Mouse (Mus musculus): ENCODE measurements around the gene Glis3. TPM values are rescaled to one million over a fixed set of nuclear protein-coding genes. Genes with fewer than 3 reads are reported as not detected.

Gene Glis3
- polyA plus RNA-seq, 1 experiment from 2014 or later = 4.4 TPM

GRCm38 (mm10) chr19:28529006-28529405 lies 150.9 kb downstream of the Glis3 start:
- H3K27me3 ChIP-seq (ENCODE audit: control insufficient read depth, insufficient read depth, low read length) = no peaks in the 10 kb centered on the region
- no peaks in the 10 kb centered on the region for H3K9me3 ChIP-seq (ENCODE audit: control insufficient read depth, low read length)
- H3K4me1 ChIP-seq (ENCODE audit: control insufficient read depth, insufficient read depth, low read length) = no peaks in the 10 kb centered on the region
- ATAC-seq (ENCODE audit: low FRiP score, low TSS enrichment) = no peak
- H3K36me3 ChIP-seq (ENCODE audit: control insufficient read depth, insufficient read depth, low read length) = no peaks in the 10 kb centered on the region
- WGBS = 92% methylated on average over 13 of the region's 13 CpGs
- H3K9ac ChIP-seq (replicated peaks; ENCODE audit: low read length) = no peak overlapping the region
- H3K4me2 ChIP-seq (ENCODE audit: low read length) = no peak overlapping the region
- DNase-seq = no peak
- H3K27ac ChIP-seq (replicated peaks; ENCODE audit: low read depth, low read length) = no peak overlapping the region
- no peak overlapping the region for H3K4me3 ChIP-seq (replicated peaks; ENCODE audit: low read depth, low read length)

- 96% methylated on average over 5 of the region's 5 CpGs for WGBS
- no peak overlapping the region for H3K4me3 ChIP-seq (replicated peaks; ENCODE audit: low read depth, low read length)
These were observed 152.4 kb downstream of the Glis3 start for GRCm38 (mm10) chr19:28527446-28527845.

GRCm38 (mm10) chr19:28525331-28525730 lies 154.5 kb downstream of the Glis3 start:
- H3K9me3 ChIP-seq (ENCODE audit: control insufficient read depth, low read length) = no peaks in the 10 kb centered on the region
- ATAC-seq (ENCODE audit: low FRiP score, low TSS enrichment) = no peak

More at GRCm38 (mm10) chr19:28527446-28527845, 152.4 kb downstream of the Glis3 start:
- no peak overlapping the region for H3K27ac ChIP-seq (replicated peaks; ENCODE audit: low read depth, low read length)
- no peak for DNase-seq
- no peaks in the 10 kb centered on the region for H3K36me3 ChIP-seq (ENCODE audit: control insufficient read depth, insufficient read depth, low read length)
- H3K9me3 ChIP-seq (ENCODE audit: control insufficient read depth, low read length) = no peaks in the 10 kb centered on the region
- no peak overlapping the region for H3K9ac ChIP-seq (replicated peaks; ENCODE audit: low read length)
- ATAC-seq (ENCODE audit: low FRiP score, low TSS enrichment) = no peak
- H3K4me2 ChIP-seq (ENCODE audit: low read length) = no peak overlapping the region
- no peaks in the 10 kb centered on the region for H3K27me3 ChIP-seq (ENCODE audit: control insufficient read depth, insufficient read depth, low read length)
- no peaks in the 10 kb centered on the region for H3K4me1 ChIP-seq (ENCODE audit: control insufficient read depth, insufficient read depth, low read length)

DNA sequence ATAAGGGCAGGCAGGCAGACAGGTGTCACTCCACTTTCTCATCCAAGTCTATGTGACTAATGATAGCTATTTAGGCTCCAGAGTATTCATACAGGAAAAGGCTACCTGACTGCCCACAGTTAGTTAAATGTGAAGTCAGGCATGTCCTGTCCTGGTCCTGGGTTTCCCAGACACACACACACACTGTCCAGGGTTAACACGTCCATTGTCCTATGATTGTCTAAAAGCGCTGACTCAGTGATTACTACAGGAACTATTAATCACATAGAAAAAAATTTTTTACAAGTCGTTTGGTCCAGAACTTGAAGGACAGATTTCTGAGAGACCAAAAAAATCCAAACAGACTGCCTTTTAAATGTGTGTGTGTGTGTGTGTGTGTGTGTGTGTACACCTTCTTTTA lies 157.6 kb downstream of the Glis3 start:
- H3K9ac ChIP-seq (replicated peaks; ENCODE audit: low read length) = no peak overlapping the region
- ATAC-seq (ENCODE audit: low FRiP score, low TSS enrichment) = no peak
- H3K27ac ChIP-seq (replicated peaks; ENCODE audit: low read depth, low read length) = no peak overlapping the region
- DNase-seq = no peak
- H3K27me3 ChIP-seq (ENCODE audit: control insufficient read depth, insufficient read depth, low read length) = no peaks in the 10 kb centered on the region
- no peaks in the 10 kb centered on the region for H3K36me3 ChIP-seq (ENCODE audit: control insufficient read depth, insufficient read depth, low read length)
- WGBS = 94% methylated on average over 3 of the region's 3 CpGs
- no peaks in the 10 kb centered on the region for H3K9me3 ChIP-seq (ENCODE audit: control insufficient read depth, low read length)
- no peaks in the 10 kb centered on the region for H3K4me1 ChIP-seq (ENCODE audit: control insufficient read depth, insufficient read depth, low read length)
- no peak overlapping the region for H3K4me3 ChIP-seq (replicated peaks; ENCODE audit: low read depth, low read length)
- no peak overlapping the region for H3K4me2 ChIP-seq (ENCODE audit: low read length)

More at GRCm38 (mm10) chr19:28525331-28525730, 154.5 kb downstream of the Glis3 start:
- WGBS = 91% methylated on average over 3 of the region's 3 CpGs
- no peaks in the 10 kb centered on the region for H3K4me1 ChIP-seq (ENCODE audit: control insufficient read depth, insufficient read depth, low read length)
- H3K4me3 ChIP-seq (replicated peaks; ENCODE audit: low read depth, low read length) = no peak overlapping the region
- H3K27ac ChIP-seq (replicated peaks; ENCODE audit: low read depth, low read length) = no peak overlapping the region
- no peaks in the 10 kb centered on the region for H3K36me3 ChIP-seq (ENCODE audit: control insufficient read depth, insufficient read depth, low read length)
- no peak overlapping the region for H3K4me2 ChIP-seq (ENCODE audit: low read length)
- no peak overlapping the region for H3K9ac ChIP-seq (replicated peaks; ENCODE audit: low read length)
- no peak for DNase-seq
- no peaks in the 10 kb centered on the region for H3K27me3 ChIP-seq (ENCODE audit: control insufficient read depth, insufficient read depth, low read length)

- no peak for DNase-seq
- Histone ChIP-seq H3K9me3 (ENCODE audit: control insufficient read depth, low read length) (no peaks in the 10 kb centered on the region), H3K27me3 (ENCODE audit: control insufficient read depth, insufficient read depth, low read length) (no peaks in the 10 kb centered on the region), H3K36me3 (ENCODE audit: control insufficient read depth, insufficient read depth, low read length) (no peaks in the 10 kb centered on the region), H3K4me1 (ENCODE audit: control insufficient read depth, insufficient read depth, low read length) (no peaks in the 10 kb centered on the region), H3K4me2 (ENCODE audit: low read length) (no peak overlapping the region), H3K27ac (replicated peaks; ENCODE audit: low read depth, low read length) (no peak overlapping the region), H3K4me3 (replicated peaks; ENCODE audit: low read depth, low read length) (no peak overlapping the region), H3K9ac (replicated peaks; ENCODE audit: low read length) (no peak overlapping the region)
- 72% methylated on average over 6 of the region's 6 CpGs for WGBS
- ATAC-seq (ENCODE audit: low FRiP score, low TSS enrichment) = no peak
These were observed 159.1 kb downstream of the Glis3 start for GRCm38 (mm10) chr19:28520761-28521181.

GRCm38 (mm10) chr19:28520128-28520745 lies 159.6 kb downstream of the Glis3 start:
- WGBS = 93% methylated on average over 8 of the region's 8 CpGs
- no peak overlapping the region for H3K4me3 ChIP-seq (replicated peaks; ENCODE audit: low read depth, low read length)
- H3K9me3 ChIP-seq (ENCODE audit: control insufficient read depth, low read length) = no peaks in the 10 kb centered on the region
- H3K4me1 ChIP-seq (ENCODE audit: control insufficient read depth, insufficient read depth, low read length) = no peaks in the 10 kb centered on the region
- H3K27ac ChIP-seq (replicated peaks; ENCODE audit: low read depth, low read length) = no peak overlapping the region
- no peak overlapping the region for H3K4me2 ChIP-seq (ENCODE audit: low read length)
- no peak overlapping the region for H3K9ac ChIP-seq (replicated peaks; ENCODE audit: low read length)
- no peaks in the 10 kb centered on the region for H3K36me3 ChIP-seq (ENCODE audit: control insufficient read depth, insufficient read depth, low read length)
- no peaks in the 10 kb centered on the region for H3K27me3 ChIP-seq (ENCODE audit: control insufficient read depth, insufficient read depth, low read length)
- ATAC-seq (ENCODE audit: low FRiP score, low TSS enrichment) (no peak), DNase-seq (no peak)

- Histone ChIP-seq H3K9ac (replicated peaks; ENCODE audit: low read length) (no peak overlapping the region), H3K9me3 (ENCODE audit: control insufficient read depth, low read length) (no peaks in the 10 kb centered on the region), H3K4me1 (ENCODE audit: control insufficient read depth, insufficient read depth, low read length) (no peaks in the 10 kb centered on the region), H3K4me2 (ENCODE audit: low read length) (no peak overlapping the region), H3K36me3 (ENCODE audit: control insufficient read depth, insufficient read depth, low read length) (no peaks in the 10 kb centered on the region), H3K4me3 (replicated peaks; ENCODE audit: low read depth, low read length) (no peak overlapping the region), H3K27ac (replicated peaks; ENCODE audit: low read depth, low read length) (no peak overlapping the region), H3K27me3 (ENCODE audit: control insufficient read depth, insufficient read depth, low read length) (no peaks in the 10 kb centered on the region)
- WGBS = 87% methylated on average over 3 of the region's 3 CpGs
- DNase-seq (no peak), ATAC-seq (ENCODE audit: low FRiP score, low TSS enrichment) (no peak)
These were observed 160.6 kb downstream of the Glis3 start for GRCm38 (mm10) chr19:28519296-28519695.

- H3K9me3 ChIP-seq (ENCODE audit: control insufficient read depth, low read length) = no peaks in the 10 kb centered on the region
- no peak for DNase-seq
- WGBS = 94% methylated on average over 6 of the region's 6 CpGs
- no peak overlapping the region for H3K27ac ChIP-seq (replicated peaks; ENCODE audit: low read depth, low read length)
- H3K27me3 ChIP-seq (ENCODE audit: control insufficient read depth, insufficient read depth, low read length) = no peaks in the 10 kb centered on the region
- no peak overlapping the region for H3K4me2 ChIP-seq (ENCODE audit: low read length)
- no peak overlapping the region for H3K4me3 ChIP-seq (replicated peaks; ENCODE audit: low read depth, low read length)
- no peaks in the 10 kb centered on the region for H3K36me3 ChIP-seq (ENCODE audit: control insufficient read depth, insufficient read depth, low read length)
- no peaks in the 10 kb centered on the region for H3K4me1 ChIP-seq (ENCODE audit: control insufficient read depth, insufficient read depth, low read length)
- no peak for ATAC-seq (ENCODE audit: low FRiP score, low TSS enrichment)
- H3K9ac ChIP-seq (replicated peaks; ENCODE audit: low read length) = no peak overlapping the region
These were observed 161.0 kb downstream of the Glis3 start for GRCm38 (mm10) chr19:28518846-28519245.

DNA sequence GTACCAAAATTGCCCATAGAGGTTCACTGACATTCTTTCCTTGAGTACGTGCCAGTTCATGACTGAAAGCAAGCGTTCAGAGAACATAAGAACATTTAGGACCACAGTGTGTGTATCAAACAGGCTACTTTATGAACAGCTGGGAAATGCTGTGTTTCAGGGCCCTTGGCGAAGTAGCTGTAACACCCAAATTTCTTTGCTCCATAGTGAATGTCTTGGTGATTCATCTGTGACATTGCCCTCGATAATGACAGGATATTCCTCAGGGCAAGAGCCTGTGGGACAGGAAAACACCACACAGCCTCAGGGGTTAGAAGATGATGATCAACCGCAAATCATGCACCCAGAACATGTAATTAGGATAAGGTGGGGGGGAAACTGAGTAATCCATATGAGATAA lies 161.6 kb downstream of the Glis3 start:
- no peak overlapping the region for H3K4me3 ChIP-seq (replicated peaks; ENCODE audit: low read depth, low read length)
- H3K27ac ChIP-seq (replicated peaks; ENCODE audit: low read depth, low read length) = no peak overlapping the region
- H3K27me3 ChIP-seq (ENCODE audit: control insufficient read depth, insufficient read depth, low read length) = no peaks in the 10 kb centered on the region
- no peak overlapping the region for H3K9ac ChIP-seq (replicated peaks; ENCODE audit: low read length)
- no peaks in the 10 kb centered on the region for H3K4me1 ChIP-seq (ENCODE audit: control insufficient read depth, insufficient read depth, low read length)
- H3K36me3 ChIP-seq (ENCODE audit: control insufficient read depth, insufficient read depth, low read length) = no peaks in the 10 kb centered on the region
- H3K9me3 ChIP-seq (ENCODE audit: control insufficient read depth, low read length) = no peaks in the 10 kb centered on the region
- no peak overlapping the region for H3K4me2 ChIP-seq (ENCODE audit: low read length)
- ATAC-seq (ENCODE audit: low FRiP score, low TSS enrichment) (no peak), DNase-seq (no peak)
- 82% methylated on average over 5 of the region's 5 CpGs for WGBS

Data from midbrain, embryonic 14.5 days (tissue).